Mouse (Mus musculus) liver, postnatal 0 days (tissue): ENCODE measurements at regions not wholly inside any gene's neighbourhood (a gene's known extent, or its start where the extent isn't known, plus 50 kb on each side); places are given as distances from the start of the nearest gene placed in this dataset.

Experiments
- ATAC-seq: fragments of 200-750 bp; cut with Nextera tagmentation; 2 replicates; pipeline ENCODE4 v1.8.0; 2017; ENCODE audit warnings: mild to moderate bottlenecking, moderate library complexity
- DNase-seq: peaks from one replicate; pipeline ENCODE4 v3.0.0-alpha.2; 2016
- H3K27ac ChIP-seq: fragments of 300-500 bp; sonication (generic); 2 replicates; pipeline ENCODE4 v1.5.1; 2014; ENCODE audit warnings: antibody characterized with exemption, moderate library complexity, mild to moderate bottlenecking, low read depth
- H3K27me3 ChIP-seq: fragments of 300-500 bp; sonication (generic); 2 replicates; pipeline ENCODE4 v1.6.1; 2014; ENCODE audit warnings: low read length, control low read depth, mixed read lengths; ENCODE audit not compliant: insufficient read depth
- H3K36me3 ChIP-seq: fragments of 300-500 bp; sonication (generic); replicated peaks from 2 replicates; pipeline ENCODE4 v1.6.1; 2014; ENCODE audit warnings: mild to moderate bottlenecking, control low read depth, low read length, moderate library complexity, mixed read lengths; ENCODE audit not compliant: insufficient read depth
- H3K4me1 ChIP-seq: fragments of 300-500 bp; sonication (generic); 2 replicates; pipeline ENCODE4 v1.6.1; 2014; ENCODE audit warnings: antibody characterized with exemption, mild to moderate bottlenecking, control low read depth; ENCODE audit not compliant: insufficient read depth
- H3K4me2 ChIP-seq: fragments of 300-500 bp; sonication (generic); 2 replicates; pipeline ENCODE4 v1.6.1; 2014; ENCODE audit warnings: low read depth, mild to moderate bottlenecking, low read length, moderate library complexity, mixed read lengths
- H3K4me3 ChIP-seq: fragments of 300-500 bp; sonication (generic); 2 replicates; pipeline ENCODE4 v1.5.1; 2014; ENCODE audit warnings: low read depth, low read length
- H3K9ac ChIP-seq: fragments of 300-500 bp; sonication (generic); replicated peaks from 2 replicates; pipeline ENCODE4 v1.6.1; 2014; ENCODE audit warnings: mild to moderate bottlenecking, moderate library complexity
- H3K9me3 ChIP-seq: fragments of 300-500 bp; sonication (generic); 2 replicates; pipeline ENCODE4 v1.6.1; 2016; ENCODE audit warnings: mild to moderate bottlenecking, control low read depth, low read length, mixed read lengths
- CTCF ChIP-seq: sonication (generic); IDR thresholded peaks from 2 replicates; pipeline ENCODE4 v1.5.1; 2016; ENCODE audit warnings: antibody characterized with exemption, low read depth
- EP300 ChIP-seq: IDR thresholded peaks from 2 replicates; pipeline ENCODE4 v1.6.1; 2016; ENCODE audit warnings: antibody characterized with exemption, low read depth, mild to moderate bottlenecking
- WGBS: fragments of 180-500 bp; shearing (Covaris S2); extraction: QIAGEN DNeasy Blood & Tissue Kit; methylation state at CpG from one replicate; pipeline ENCODE4 v1.1.7; 2014; ENCODE audit not compliant: insufficient replicate concordance; 5-methylcytosine and 5-hydroxymethylcytosine counted together

DNA sequence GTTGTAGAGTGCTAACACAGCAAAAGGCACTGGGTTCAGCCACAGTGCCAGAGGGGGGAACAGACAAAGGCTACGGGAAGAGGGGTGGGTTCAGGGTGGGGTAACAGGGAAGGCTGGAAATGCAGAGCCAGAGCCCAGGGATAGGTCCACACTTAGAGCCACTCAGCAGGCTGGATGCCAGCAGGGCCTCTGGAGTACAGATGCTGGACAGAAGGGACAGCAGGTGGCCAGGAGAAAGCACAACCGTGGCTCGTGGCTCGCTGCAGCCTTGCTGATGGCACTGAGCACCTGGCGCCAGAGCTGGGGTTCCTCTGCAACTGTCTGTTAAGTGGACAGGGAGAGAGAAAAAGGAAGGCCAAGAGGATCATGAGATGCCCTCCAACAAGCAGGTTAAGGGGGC is 174.2 kb downstream of the Mroh4 start:
- no peak overlapping the region for H3K9ac ChIP-seq

DNA sequence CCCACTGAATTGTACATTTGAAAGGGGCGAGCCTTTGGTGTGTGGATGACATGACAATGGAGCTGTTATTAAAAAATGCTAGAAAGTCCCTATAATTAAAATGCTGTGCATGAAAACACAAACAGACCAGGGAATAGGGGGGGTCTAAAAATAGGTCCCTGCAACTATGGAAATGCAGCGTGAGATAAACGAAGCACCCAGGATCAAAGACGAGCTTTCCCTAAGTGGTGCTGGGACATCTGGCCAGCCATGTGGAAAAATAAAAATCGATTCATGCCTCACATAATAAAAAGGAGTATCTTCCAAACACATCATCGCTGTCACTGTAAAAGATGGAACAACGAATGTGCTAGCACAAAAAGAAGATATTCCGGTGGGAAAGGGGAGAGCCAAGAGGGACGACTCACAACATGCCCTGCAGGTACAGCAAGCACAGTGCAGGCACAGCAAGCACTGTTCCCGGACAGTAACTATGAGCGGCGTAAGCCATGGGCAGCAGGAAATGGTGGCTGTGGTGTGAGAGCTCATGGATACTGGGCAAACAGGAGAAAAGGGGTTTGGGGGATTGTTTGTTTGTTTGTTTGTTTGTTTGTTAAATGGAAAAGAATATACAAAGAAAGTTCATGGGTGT is 176.7 kb downstream of the Mroh4 start:
- DNase-seq (no peak), ATAC-seq (no peak)
- no peak overlapping the region for H3K4me2 ChIP-seq
- H3K9me3 ChIP-seq = no peaks in the 10 kb centered on the region
- no peak overlapping the region for H3K4me3 ChIP-seq
- no peaks in the 10 kb centered on the region for H3K4me1 ChIP-seq
- no peak overlapping the region for H3K27ac ChIP-seq
- no peaks in the 10 kb centered on the region for H3K27me3 ChIP-seq
- H3K9ac ChIP-seq = no peak overlapping the region
- WGBS = 80% methylated on average over 12 of the region's 12 CpGs
- no peaks in the 10 kb centered on the region for H3K36me3 ChIP-seq
- TF ChIP-seq CTCF = no peak
- TF ChIP-seq EP300 = no peak

More for the DNA sequence above, 174.2 kb downstream of the Mroh4 start:
- Histone ChIP-seq H3K27me3 (no peaks in the 10 kb centered on the region), H3K9me3 (no peaks in the 10 kb centered on the region), H3K4me3 (no peak overlapping the region), H3K4me2 (no peak overlapping the region), H3K4me1 (no peaks in the 10 kb centered on the region), H3K27ac (no peak overlapping the region), H3K36me3 (no peaks in the 10 kb centered on the region)
- DNase-seq = no peak
- WGBS = 77% methylated on average over 5 of the region's 5 CpGs
- ATAC-seq = no peak
- no peak for TF ChIP-seq EP300
- TF ChIP-seq CTCF = no peak

DNA sequence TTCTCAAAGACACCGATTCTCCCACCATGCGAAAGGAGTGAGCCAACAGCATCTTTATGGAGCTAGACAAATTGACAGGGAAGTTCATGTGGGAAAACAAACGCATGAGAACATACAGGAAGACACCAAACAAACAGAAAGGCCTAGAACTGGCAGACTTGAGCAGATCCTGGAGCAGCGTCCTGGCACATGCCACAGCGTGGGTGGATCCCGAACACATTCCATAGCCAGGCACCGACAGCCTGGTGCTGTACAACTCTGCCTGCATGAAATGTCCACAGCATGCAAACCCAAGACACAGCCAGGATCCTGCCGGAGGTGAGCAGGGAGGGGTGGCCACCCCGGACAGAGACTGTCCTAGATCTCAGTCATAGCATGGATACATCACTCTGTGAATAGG is 177.2 kb downstream of the Mroh4 start:
- DNase-seq (no peak), ATAC-seq (no peak)
- Histone ChIP-seq H3K4me3 (no peak overlapping the region), H3K4me2 (no peak overlapping the region), H3K27me3 (no peaks in the 10 kb centered on the region), H3K4me1 (no peaks in the 10 kb centered on the region), H3K9me3 (no peaks in the 10 kb centered on the region), H3K27ac (no peak overlapping the region), H3K9ac (no peak overlapping the region), H3K36me3 (no peaks in the 10 kb centered on the region)
- no peak for TF ChIP-seq CTCF
- TF ChIP-seq EP300 = no peak
- 81% methylated on average over 9 of the region's 9 CpGs for WGBS

DNA sequence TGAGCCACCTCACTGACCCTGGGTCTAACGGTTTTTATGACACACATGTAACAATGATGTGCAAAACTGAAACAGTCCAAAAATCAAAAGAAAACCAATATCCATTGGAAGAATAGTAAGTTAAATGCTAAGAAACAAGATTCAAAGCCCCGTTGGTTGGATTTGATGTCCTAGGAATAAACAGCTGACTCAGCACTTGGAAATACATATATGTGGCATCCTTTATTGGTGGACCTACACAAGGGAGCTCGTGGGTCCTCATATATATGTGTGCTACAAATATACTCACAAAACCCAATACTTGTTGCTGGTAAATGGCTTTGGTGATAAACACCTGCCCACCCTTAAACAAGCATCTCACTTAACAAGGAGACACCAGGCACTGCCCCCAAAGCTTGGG is 178.2 kb downstream of the Mroh4 start:
- Histone ChIP-seq H3K4me1 (no peaks in the 10 kb centered on the region), H3K9me3 (no peaks in the 10 kb centered on the region), H3K27me3 (no peaks in the 10 kb centered on the region), H3K36me3 (no peaks in the 10 kb centered on the region), H3K27ac (no peak overlapping the region), H3K4me2 (no peak overlapping the region), H3K4me3 (no peak overlapping the region), H3K9ac (no peak overlapping the region)
- DNase-seq = no peak
- 70% methylated on average over 3 of the region's 3 CpGs for WGBS
- TF ChIP-seq EP300 (no peak), CTCF (no peak)
- ATAC-seq = no peak

DNA sequence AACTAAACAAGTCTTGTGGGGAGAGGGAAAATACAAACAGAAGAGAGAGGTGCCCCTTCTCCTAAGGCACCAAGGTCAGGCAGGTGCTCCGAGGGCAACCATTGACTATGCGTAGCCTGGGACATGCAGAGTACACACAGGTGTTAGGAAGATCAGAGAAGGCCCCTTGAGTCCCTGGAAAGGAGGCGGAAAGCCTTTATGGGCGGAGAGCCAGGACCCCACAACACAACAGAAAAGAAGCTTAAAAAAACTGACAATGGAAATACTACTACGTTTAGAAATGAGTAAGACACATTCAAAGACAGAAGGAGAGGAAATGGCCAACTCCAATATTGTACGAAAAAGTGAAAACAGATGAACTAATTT is 179.5 kb downstream of the Mroh4 start:
- H3K9me3 ChIP-seq = no peaks in the 10 kb centered on the region
- H3K36me3 ChIP-seq = no peaks in the 10 kb centered on the region
- H3K4me2 ChIP-seq = no peak overlapping the region
- no peaks in the 10 kb centered on the region for H3K4me1 ChIP-seq
- TF ChIP-seq EP300 (no peak), CTCF (no peak)
- DNase-seq (no peak), ATAC-seq (no peak)
- H3K9ac ChIP-seq = no peak overlapping the region
- H3K4me3 ChIP-seq = no peak overlapping the region
- no peaks in the 10 kb centered on the region for H3K27me3 ChIP-seq
- no peak overlapping the region for H3K27ac ChIP-seq
- 73% methylated on average over 6 of the region's 6 CpGs for WGBS

DNA sequence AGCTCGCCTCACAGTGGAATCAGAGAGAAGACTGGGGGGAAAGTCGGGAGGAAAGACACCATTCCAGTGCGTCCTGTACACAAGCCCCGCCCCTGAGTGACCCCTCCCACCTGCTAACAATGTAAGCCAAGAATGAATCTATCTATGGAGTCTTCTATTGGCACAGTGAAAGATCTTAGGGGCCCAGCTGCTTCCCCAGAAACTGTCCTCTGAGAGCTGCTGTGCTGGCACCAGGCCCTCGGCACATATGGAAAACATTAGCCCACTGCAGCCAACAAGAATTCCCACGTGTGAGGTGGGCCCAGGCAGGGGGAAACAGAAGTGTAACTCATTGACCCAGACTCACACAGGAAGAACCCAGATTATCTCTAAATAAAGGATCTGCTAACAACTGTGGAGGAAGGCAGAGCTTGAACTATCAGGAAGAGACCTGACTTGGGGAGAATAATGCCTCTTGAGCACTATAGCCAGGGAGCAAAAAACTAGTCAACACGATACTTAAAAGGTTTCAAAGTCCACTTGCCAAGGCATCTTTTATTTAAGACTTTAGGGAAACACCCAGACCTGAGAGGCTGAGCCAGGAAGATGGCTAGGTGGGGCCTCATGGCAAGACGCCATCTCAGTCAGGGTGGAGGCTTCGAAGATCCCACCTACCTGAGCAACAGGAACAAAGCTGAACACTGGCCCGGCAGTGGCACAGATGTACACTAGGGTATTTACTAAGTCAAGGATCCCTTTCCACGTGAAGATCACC is 180.1 kb downstream of the Mroh4 start:
- Histone ChIP-seq H3K9me3 (no peaks in the 10 kb centered on the region), H3K9ac (no peak overlapping the region), H3K27me3 (no peaks in the 10 kb centered on the region), H3K4me2 (no peak overlapping the region), H3K27ac (no peak overlapping the region), H3K4me3 (no peak overlapping the region), H3K36me3 (no peaks in the 10 kb centered on the region), H3K4me1 (no peaks in the 10 kb centered on the region)
- WGBS = 59% methylated on average over 11 of the region's 11 CpGs
- DNase-seq (no peak), ATAC-seq (no peak)
- TF ChIP-seq EP300 (no peak), CTCF (no peak)
